Comparison of ENCODE assay signal across 8 mouse cellular contexts in genomic region chr16:46022189-46022928, GRCm38 (mm10). TPM values are rescaled to one million over a fixed set of nuclear protein-coding genes. Genes with fewer than 3 reads are reported as not detected.
DNase-seq lines count a peak whose midpoint lies in the region; ATAC-seq and TF ChIP-seq lines count a peak whose summit lies in the region.

No protein-coding gene starts in this region.

- TF ChIP-seq CTCF in left cerebral cortex, adult 2 months (IDR thresholded peaks at IDR 0.05) = peak; percentile 80

- 25% methylated on average over 5 of the region's 5 CpGs for WGBS in liver, embryonic 12.5 days (ENCODE audit: insufficient replicate concordance)
- WGBS in hindbrain, embryonic 16.5 days = 47% methylated on average over 5 of the region's 5 CpGs

- H3K9ac ChIP-seq in liver, embryonic 12.5 days = no peak overlapping the region
- no peak overlapping the region for H3K9ac ChIP-seq in hindbrain, embryonic 16.5 days (ENCODE audit: low read depth, low read length)

- H3K4me3 ChIP-seq in liver, embryonic 12.5 days = no peak overlapping the region
- no peak overlapping the region for H3K4me3 ChIP-seq in hindbrain, embryonic 16.5 days (ENCODE audit: low read length)
- H3K4me3 ChIP-seq in left cerebral cortex, adult 2 months = no peak overlapping the region

- H3K4me2 ChIP-seq in liver, embryonic 12.5 days = no peak overlapping the region
- no peak overlapping the region for H3K4me2 ChIP-seq in hindbrain, embryonic 16.5 days (ENCODE audit: low read length)

- H3K36me3 ChIP-seq in liver, embryonic 12.5 days = no peaks in the 10 kb centered on the region
- no peaks in the 10 kb centered on the region for H3K36me3 ChIP-seq in hindbrain, embryonic 16.5 days (ENCODE audit: control insufficient read depth, insufficient read depth, low read length)

- no peaks in the 10 kb centered on the region for H3K27me3 ChIP-seq in liver, embryonic 12.5 days (replicated peaks)
- H3K27me3 ChIP-seq in hindbrain, embryonic 16.5 days (replicated peaks; ENCODE audit: control insufficient read depth, insufficient read depth, low read length) = no peaks in the 10 kb centered on the region

- ATAC-seq in liver, embryonic 12.5 days = no peak
- ATAC-seq in frontal cortex, adult (ENCODE audit: low TSS enrichment) = peak; percentile 93
- peak; percentile 91 for ATAC-seq in hindbrain, embryonic 16.5 days

- DNase-seq in liver = peak; percentile 13
- peak; percentile 58 for DNase-seq in cerebellum, adult 9-10 months
- peak; percentile 57 to 64 for DNase-seq in left cerebral cortex, adult 2 months (ENCODE audit: extremely low spot score in 1 of 2, low spot score in 2 of 2)
- DNase-seq in mesoderm, embryonic 11.5 days (ENCODE audit: low read depth, low spot score) = peak; percentile 81
- DNase-seq in right cerebral cortex, postnatal 36 days (ENCODE audit: low spot score in 2 of 2) = peak; percentile 37 to 45

- H3K27ac ChIP-seq in liver, embryonic 12.5 days = no peak overlapping the region
- H3K27ac ChIP-seq in hindbrain, embryonic 16.5 days (ENCODE audit: low read depth, low read length) = no peak overlapping the region
- H3K27ac ChIP-seq in left cerebral cortex, adult 2 months = no peak overlapping the region

- no peaks in the 10 kb centered on the region for H3K9me3 ChIP-seq in liver, embryonic 12.5 days (replicated peaks)
- H3K9me3 ChIP-seq in hindbrain, embryonic 16.5 days (ENCODE audit: control insufficient read depth, low read length) = no peaks in the 10 kb centered on the region

- intact Hi-C loops in left cerebral cortex, adult 2 months (cut with DNase I) = loop anchor here (1.0 to 5.0 kb wide), 3 partner anchors 31 to 266 kb away; no protein-coding TSS in a partner anchor

- H3K4me1 ChIP-seq in liver, embryonic 12.5 days = no peaks in the 10 kb centered on the region
- no peaks in the 10 kb centered on the region; the same call in 1 of the 2 replicates for H3K4me1 ChIP-seq in hindbrain, embryonic 16.5 days (ENCODE audit: control insufficient read depth, insufficient read depth, low read depth, low read length)

RNA-seq across cellular contexts. Expression of gene Plcxd2, which starts 12.3 kb away (rescaled TPM):
- polyA plus RNA-seq in liver, embryonic 12.5 days (2016; fragmentation: Nextera tagmentation; extraction: Ambion mirVana) = 3.3 and 3.8 TPM in 2 replicates
- polyA plus RNA-seq in hindbrain, embryonic 16.5 days (2015; fragmentation: Nextera tagmentation; extraction: Ambion mirVana) = 16.1 and 16.6 TPM in 2 replicates
- total RNA-seq in left cerebral cortex, adult 2 months (2021) = 10 to 100 TPM; 83.0 to 88.9 TPM

Comparison
In these comparisons a context has a peak if more than half of its experiments do, and no peak if none do; other contexts are left out.
1. DNase-seq: peak in every context shown above with its lines; median percentile 81 in mesoderm, embryonic 11.5 days; 60 in left cerebral cortex, adult 2 months; 58 in cerebellum, adult 9-10 months; 41 in right cerebral cortex, postnatal 36 days; 13 in liver.